Mouse (Mus musculus): ENCODE data around the gene Ak9.

DNA sequence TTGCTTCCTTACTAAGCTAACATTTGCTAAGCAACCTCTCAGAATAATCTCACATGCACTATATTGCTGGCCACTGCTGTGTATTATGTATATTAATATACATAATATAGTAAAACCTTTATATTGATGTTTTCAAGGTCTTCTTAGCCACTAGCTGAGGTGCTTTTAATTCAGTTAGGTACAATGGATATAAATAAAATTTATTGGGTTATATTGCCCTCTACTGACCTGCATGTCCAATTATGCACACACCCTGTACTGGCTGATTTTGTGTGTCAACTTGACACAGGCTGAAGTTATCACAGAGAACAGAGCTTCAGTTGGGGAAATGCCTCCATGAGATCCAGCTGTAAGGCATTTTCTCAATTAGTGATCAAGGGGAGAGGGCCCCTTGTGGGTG lies 41.9 kb upstream of the Ak9 start:
- TF ChIP-seq CTCF (IDR thresholded peaks at IDR 0.05; ENCODE audit: low read depth) (peak; percentile 56), EP300 (IDR thresholded peaks at IDR 0.05; ENCODE audit: low read depth) (peak; percentile 64)
